Comparison of ENCODE assay signal across 15 mouse cellular contexts in genomic region chr17:27250461-27250860, GRCm38 (mm10). TPM values are rescaled to one million over a fixed set of nuclear protein-coding genes. Genes with fewer than 3 reads are reported as not detected.
A peak's percentile ranks its signal among the peaks of the same experiment; 100 is the strongest.
DNase-seq lines count a peak whose midpoint lies in the region; ATAC-seq and TF ChIP-seq lines count a peak whose summit lies in the region.
"Had no signal": no experiment of that assay in that cellular context is flagged by ENCODE, and none has a peak within 500 bp of the region (broad histone marks: within the 10 kb centered on the region; RNA-seq: fewer than 3 reads in every experiment).

No protein-coding gene starts in this region.

- WGBS in kidney, postnatal 0 days: 24% methylated on average over 4 of the region's 4 CpGs
- WGBS in midbrain, embryonic 10.5 days: 27% methylated on average over 4 of the region's 4 CpGs
- 25% methylated on average over 4 of the region's 4 CpGs for WGBS in midbrain, embryonic 15.5 days
- WGBS in midbrain, embryonic 14.5 days: 22% methylated on average over 4 of the region's 4 CpGs

- H3K27me3 ChIP-seq in kidney, postnatal 0 days (ENCODE audit: insufficient read depth, low read length): no peaks in the 10 kb centered on the region
- H3K27me3 ChIP-seq in midbrain, embryonic 10.5 days (ENCODE audit: low read depth, poor library complexity, severe bottlenecking): no peaks in the 10 kb centered on the region
- no peaks in the 10 kb centered on the region for H3K27me3 ChIP-seq in midbrain, embryonic 15.5 days (replicated peaks)
- no peaks in the 10 kb centered on the region for H3K27me3 ChIP-seq in midbrain, embryonic 14.5 days (ENCODE audit: control insufficient read depth, insufficient read depth, low read length)
- H3K27me3 ChIP-seq: forebrain, embryonic 15.5 days; heart, embryonic 15.5 days; liver, embryonic 15.5 days had no signal

- ATAC-seq in kidney, postnatal 0 days (replicated peaks; ENCODE audit: low FRiP score, low read depth): no peak
- no peak for ATAC-seq in midbrain, embryonic 15.5 days (replicated peaks)
- no peak for ATAC-seq in midbrain, embryonic 14.5 days (ENCODE audit: low FRiP score, low TSS enrichment)
- ATAC-seq: forebrain, embryonic 15.5 days; inflammation-experienced regulatory T-cells, adult 6 months had no signal

- no peak overlapping the region for H3K4me3 ChIP-seq in kidney, postnatal 0 days (replicated peaks; ENCODE audit: low read depth, low read length)
- no peak overlapping the region for H3K4me3 ChIP-seq in midbrain, embryonic 10.5 days
- no peak overlapping the region for H3K4me3 ChIP-seq in midbrain, embryonic 15.5 days
- no peak overlapping the region for H3K4me3 ChIP-seq in midbrain, embryonic 14.5 days (replicated peaks; ENCODE audit: low read depth, low read length)
- H3K4me3 ChIP-seq: forebrain, embryonic 15.5 days; heart, embryonic 15.5 days; liver, embryonic 15.5 days had no signal

- H3K4me2 ChIP-seq in kidney, postnatal 0 days (ENCODE audit: low read length): no peak overlapping the region
- H3K4me2 ChIP-seq in midbrain, embryonic 15.5 days: no peak overlapping the region
- no peak overlapping the region for H3K4me2 ChIP-seq in midbrain, embryonic 14.5 days (ENCODE audit: low read length)
- H3K4me2 ChIP-seq: forebrain, embryonic 15.5 days; heart, embryonic 15.5 days; liver, embryonic 15.5 days had no signal

- TF ChIP-seq CTCF in kidney, postnatal 0 days (IDR thresholded peaks at IDR 0.05; ENCODE audit: low read depth): peak; percentile 38; the same call in 1 of the 2 replicates

- no peak overlapping the region for H3K9ac ChIP-seq in kidney, postnatal 0 days (ENCODE audit: low read depth, low read length)
- H3K9ac ChIP-seq in midbrain, embryonic 15.5 days: no peak overlapping the region
- H3K9ac ChIP-seq in midbrain, embryonic 14.5 days (replicated peaks; ENCODE audit: low read length): no peak overlapping the region
- H3K9ac ChIP-seq: forebrain, embryonic 15.5 days; heart, embryonic 15.5 days; liver, embryonic 15.5 days had no signal

- no peaks in the 10 kb centered on the region for H3K4me1 ChIP-seq in kidney, postnatal 0 days (replicated peaks; ENCODE audit: insufficient read depth, low read length)
- peaks cover 10% of the 10 kb centered on the region for H3K4me1 ChIP-seq in midbrain, embryonic 10.5 days
- H3K4me1 ChIP-seq in midbrain, embryonic 15.5 days: peaks cover 5% of the 10 kb centered on the region
- no peaks in the 10 kb centered on the region for H3K4me1 ChIP-seq in midbrain, embryonic 14.5 days (ENCODE audit: control insufficient read depth, insufficient read depth, low read length)
- H3K4me1 ChIP-seq: forebrain, embryonic 15.5 days; liver, embryonic 15.5 days had no signal

- H3K27ac ChIP-seq in kidney, postnatal 0 days: no peak overlapping the region
- 0 out of 2 replicates have a peak overlapping the region, but pooled peaks have one; percentile 38 for H3K27ac ChIP-seq in midbrain, embryonic 10.5 days (replicated peaks)
- no peak overlapping the region for H3K27ac ChIP-seq in midbrain, embryonic 15.5 days
- H3K27ac ChIP-seq in midbrain, embryonic 14.5 days (replicated peaks; ENCODE audit: low read depth, low read length): peak overlapping the region; percentile 63; the same call in 1 of the 2 replicates
- H3K27ac ChIP-seq: forebrain, embryonic 15.5 days; heart, embryonic 15.5 days; liver, embryonic 15.5 days had no signal

- no peaks in the 10 kb centered on the region for H3K36me3 ChIP-seq in kidney, postnatal 0 days (ENCODE audit: insufficient read depth, low read length)
- H3K36me3 ChIP-seq in midbrain, embryonic 10.5 days: no peaks in the 10 kb centered on the region
- no peaks in the 10 kb centered on the region for H3K36me3 ChIP-seq in midbrain, embryonic 15.5 days (replicated peaks)
- H3K36me3 ChIP-seq in midbrain, embryonic 14.5 days (ENCODE audit: control insufficient read depth, insufficient read depth, low read length): no peaks in the 10 kb centered on the region
- H3K36me3 ChIP-seq: forebrain, embryonic 15.5 days; heart, embryonic 15.5 days; liver, embryonic 15.5 days had no signal

- peak; percentile 55 to 62 for DNase-seq in cerebellum, postnatal 25 days
- DNase-seq in cerebellum, postnatal 4 days (ENCODE audit: low spot score in 2 of 2): no peak
- no peak for DNase-seq in kidney, postnatal 0 days (ENCODE audit: low spot score)
- no peak for DNase-seq in kidney, adult 8-10 months
- DNase-seq in midbrain, embryonic 10.5 days (ENCODE audit: low spot score): no peak
- no peak for DNase-seq in midbrain, embryonic 14.5 days
- DNase-seq in thymus, postnatal 25 days: no peak
- DNase-seq: B cell, adult 2 months; gastrocnemius, postnatal 14 days; right cerebral cortex, postnatal 25 days had no signal

- no peaks in the 10 kb centered on the region for H3K9me3 ChIP-seq in kidney, postnatal 0 days (replicated peaks; ENCODE audit: low read length)
- H3K9me3 ChIP-seq in midbrain, embryonic 10.5 days (replicated peaks): no peaks in the 10 kb centered on the region
- H3K9me3 ChIP-seq in midbrain, embryonic 15.5 days: no peaks in the 10 kb centered on the region
- H3K9me3 ChIP-seq in midbrain, embryonic 14.5 days (ENCODE audit: control insufficient read depth, low read length): no peaks in the 10 kb centered on the region
- H3K9me3 ChIP-seq: forebrain, embryonic 15.5 days; heart, embryonic 15.5 days; liver, embryonic 15.5 days had no signal

RNA-seq across cellular contexts. Expression of gene Lemd2, which starts 46.2 kb away (rescaled TPM):
- 14.0 and 18.0 TPM in 2 replicates for polyA plus RNA-seq in kidney, postnatal 0 days (2015; fragmentation: Nextera tagmentation; extraction: Ambion mirVana)
- polyA plus RNA-seq in midbrain, embryonic 10.5 days (2016; fragmentation: Nextera tagmentation; extraction: Ambion mirVana): 16.4 and 20.8 TPM in 2 replicates
- 26.1 and 26.7 TPM in 2 replicates for polyA plus RNA-seq in midbrain, embryonic 15.5 days (2015; fragmentation: Nextera tagmentation; extraction: Ambion mirVana)
- 20.8 and 30.7 TPM in 2 replicates for polyA plus RNA-seq in midbrain, embryonic 14.5 days (2014; fragmentation: Nextera tagmentation; extraction: Ambion mirVana)

Comparison
In these comparisons a context has a peak if more than half of its experiments do, and no peak if none do; other contexts are left out.
1. DNase-seq: peak in cerebellum, postnatal 25 days (2 of 2); none in cerebellum, postnatal 4 days (0 of 2), kidney, postnatal 0 days (single experiment), kidney, adult 8-10 months (0 of 2), midbrain, embryonic 10.5 days (single experiment), midbrain, embryonic 14.5 days (single experiment) and thymus, postnatal 25 days (single experiment).
2. H3K27ac ChIP-seq: peak in midbrain, embryonic 10.5 days (single experiment) and midbrain, embryonic 14.5 days (single experiment); none in kidney, postnatal 0 days (single experiment) and midbrain, embryonic 15.5 days (single experiment).